Mouse (Mus musculus): ENCODE measurements around the gene Cpeb1. TPM values are rescaled to one million over a fixed set of nuclear protein-coding genes. Genes with fewer than 3 reads are reported as not detected.
"Not testable (repeated sequence)": the region's sequence is repeated elsewhere in the genome, so short reads cannot be mapped to it uniquely, and the experiment has no call there.

The Cpeb1 gene
- polyA plus RNA-seq, 1 experiment from 2014 or later = 0.08 TPM

- Histone ChIP-seq H3K4me1 (ENCODE audit: insufficient read depth) (peaks cover 5% of the 10 kb centered on the region; the same call in 1 of the 2 replicates), H3K4me2 (ENCODE audit: low read depth, low read length) (no peak overlapping the region), H3K27ac (ENCODE audit: low read depth) (no peak overlapping the region), H3K9me3 (ENCODE audit: low read length) (no peaks in the 10 kb centered on the region), H3K9ac (replicated peaks) (no peak overlapping the region), H3K4me3 (ENCODE audit: low read depth, low read length) (no peak overlapping the region), H3K27me3 (ENCODE audit: insufficient read depth, low read length) (peaks cover 8% of the 10 kb centered on the region), H3K36me3 (replicated peaks; ENCODE audit: insufficient read depth, low read length) (no peaks in the 10 kb centered on the region)
- 12% methylated on average over 9 of the region's 9 CpGs for WGBS (ENCODE audit: insufficient replicate concordance)
- no peak for TF ChIP-seq CTCF (IDR thresholded peaks at IDR 0.05; ENCODE audit: low read depth)
- no peak for TF ChIP-seq EP300 (IDR thresholded peaks at IDR 0.05; ENCODE audit: low read depth)
- no peak for ATAC-seq
- DNase-seq = no peak
Observed at GRCm38 (mm10) chr7:81489649-81490048, 34.4 kb upstream of the Cpeb1 start.

- Histone ChIP-seq H3K9ac (replicated peaks) (no peak overlapping the region), H3K36me3 (replicated peaks; ENCODE audit: insufficient read depth, low read length) (no peaks in the 10 kb centered on the region), H3K4me1 (ENCODE audit: insufficient read depth) (no peaks in the 10 kb centered on the region), H3K9me3 (ENCODE audit: low read length) (no peaks in the 10 kb centered on the region), H3K27ac (ENCODE audit: low read depth) (no peak overlapping the region), H3K4me3 (ENCODE audit: low read depth, low read length) (no peak overlapping the region), H3K4me2 (ENCODE audit: low read depth, low read length) (no peak overlapping the region), H3K27me3 (ENCODE audit: insufficient read depth, low read length) (peaks cover 14% of the 10 kb centered on the region; the same call in 1 of the 2 replicates)
- DNase-seq (no peak), ATAC-seq (no peak)
- WGBS (ENCODE audit: insufficient replicate concordance) = 13% methylated on average over 8 of the region's 8 CpGs
- TF ChIP-seq CTCF (IDR thresholded peaks at IDR 0.05; ENCODE audit: low read depth) (no peak), EP300 (IDR thresholded peaks at IDR 0.05; ENCODE audit: low read depth) (no peak)
Observed at GRCm38 (mm10) chr7:81480800-81481199, 25.5 kb upstream of the Cpeb1 start.

GRCm38 (mm10) chr7:81479531-81480090 lies 24.3 kb upstream of the Cpeb1 start:
- Histone ChIP-seq H3K4me2 (ENCODE audit: low read depth, low read length) (no peak overlapping the region), H3K9me3 (ENCODE audit: low read length) (no peaks in the 10 kb centered on the region), H3K9ac (replicated peaks) (no peak overlapping the region), H3K27ac (ENCODE audit: low read depth) (no peak overlapping the region), H3K36me3 (replicated peaks; ENCODE audit: insufficient read depth, low read length) (no peaks in the 10 kb centered on the region), H3K4me3 (ENCODE audit: low read depth, low read length) (no peak overlapping the region), H3K27me3 (ENCODE audit: insufficient read depth, low read length) (peaks cover 14% of the 10 kb centered on the region; the same call in 1 of the 2 replicates), H3K4me1 (ENCODE audit: insufficient read depth) (no peaks in the 10 kb centered on the region)
- WGBS (ENCODE audit: insufficient replicate concordance) = 59% methylated on average over 3 of the region's 3 CpGs
- ATAC-seq (no peak), DNase-seq (no peak)
- no peak for TF ChIP-seq CTCF (IDR thresholded peaks at IDR 0.05; ENCODE audit: low read depth)
- TF ChIP-seq EP300 (IDR thresholded peaks at IDR 0.05; ENCODE audit: low read depth) = no peak

GRCm38 (mm10) chr7:81478261-81478660 lies 23.0 kb upstream of the Cpeb1 start:
- peaks cover 14% of the 10 kb centered on the region; the same call in 1 of the 2 replicates for H3K27me3 ChIP-seq (ENCODE audit: insufficient read depth, low read length)
- not testable (repeated sequence) for ATAC-seq

GRCm38 (mm10) chr7:81476833-81477232 lies 21.6 kb upstream of the Cpeb1 start:
- no peak overlapping the region for H3K27ac ChIP-seq (ENCODE audit: low read depth)
- no peak for TF ChIP-seq EP300 (IDR thresholded peaks at IDR 0.05; ENCODE audit: low read depth)
- no peak for TF ChIP-seq CTCF (IDR thresholded peaks at IDR 0.05; ENCODE audit: low read depth)
- no peaks in the 10 kb centered on the region for H3K4me1 ChIP-seq (ENCODE audit: insufficient read depth)
- 2% methylated on average over 24 of the region's 24 CpGs for whole genome bisulfite sequencing (ENCODE audit: insufficient replicate concordance)
- H3K27me3 ChIP-seq (ENCODE audit: insufficient read depth, low read length) = peaks cover 16% of the 10 kb centered on the region; the same call in 1 of the 2 replicates
- no peak for ATAC-seq
- no peak overlapping the region for H3K9ac ChIP-seq (replicated peaks)
- no peaks in the 10 kb centered on the region for H3K36me3 ChIP-seq (replicated peaks; ENCODE audit: insufficient read depth, low read length)
- no peak for DNase-seq
- H3K4me3 ChIP-seq (ENCODE audit: low read depth, low read length) = no peak overlapping the region
- no peaks in the 10 kb centered on the region for H3K9me3 ChIP-seq (ENCODE audit: low read length)
- no peak overlapping the region for H3K4me2 ChIP-seq (ENCODE audit: low read depth, low read length)

More at GRCm38 (mm10) chr7:81478261-81478660, 23.0 kb upstream of the Cpeb1 start:
- H3K9me3 ChIP-seq (ENCODE audit: low read length); H3K4me1 ChIP-seq (ENCODE audit: insufficient read depth); DNase-seq; H3K9ac ChIP-seq (replicated peaks); H3K4me2 ChIP-seq (ENCODE audit: low read depth, low read length); H3K27ac ChIP-seq (ENCODE audit: low read depth); H3K4me3 ChIP-seq (ENCODE audit: low read depth, low read length); H3K36me3 ChIP-seq (replicated peaks; ENCODE audit: insufficient read depth, low read length): not testable (repeated sequence)

GRCm38 (mm10) chr7:81475221-81475620 lies 20.0 kb upstream of the Cpeb1 start:
- no peak overlapping the region for H3K27ac ChIP-seq (ENCODE audit: low read depth)
- H3K27me3 ChIP-seq (ENCODE audit: insufficient read depth, low read length) = peaks cover 16% of the 10 kb centered on the region; the same call in 1 of the 2 replicates
- H3K36me3 ChIP-seq (replicated peaks; ENCODE audit: insufficient read depth, low read length) = no peaks in the 10 kb centered on the region
- H3K9ac ChIP-seq (replicated peaks) = no peak overlapping the region
- ATAC-seq (no peak), DNase-seq (no peak)
- no peaks in the 10 kb centered on the region for H3K4me1 ChIP-seq (ENCODE audit: insufficient read depth)
- H3K9me3 ChIP-seq (ENCODE audit: low read length) = no peaks in the 10 kb centered on the region
- TF ChIP-seq CTCF (IDR thresholded peaks at IDR 0.05; ENCODE audit: low read depth) (no peak), EP300 (IDR thresholded peaks at IDR 0.05; ENCODE audit: low read depth) (no peak)
- no peak overlapping the region for H3K4me3 ChIP-seq (ENCODE audit: low read depth, low read length)
- H3K4me2 ChIP-seq (ENCODE audit: low read depth, low read length) = no peak overlapping the region
- 67% methylated on average over 3 of the region's 3 CpGs for WGBS (ENCODE audit: insufficient replicate concordance)
